In genomic region chr5:31732644-31733338, GRCm38 (mm10) we compare ENCODE assay signal across 18 mouse cellular contexts. TPM values are rescaled to one million over a fixed set of nuclear protein-coding genes. Genes with fewer than 3 reads are reported as not detected.
DNase-seq lines count a peak whose midpoint lies in the region; ATAC-seq and TF ChIP-seq lines count a peak whose summit lies in the region.
"Had no signal": no experiment of that assay in that cellular context is flagged by ENCODE, and none has a peak within 500 bp of the region (broad histone marks: within the 10 kb centered on the region; RNA-seq: fewer than 3 reads in every experiment).

No protein-coding gene starts in this region.

- TF ChIP-seq CTCF in MEL (IDR thresholded peaks at IDR 0.05 in 2 of 3, conservative IDR thresholded peaks at IDR 0.05 in 1 of 3; ENCODE audit: control insufficient read depth in 1 of 3, insufficient read depth in 1 of 3, low read depth in 2 of 3, low read length in 3 of 3, poor library complexity in 1 of 3, severe bottlenecking in 1 of 3): no peak

- no peaks in the 10 kb centered on the region for H3K9me3 ChIP-seq in kidney, embryonic 14.5 days (ENCODE audit: control insufficient read depth, low read length)
- no peaks in the 10 kb centered on the region for H3K9me3 ChIP-seq in MEL (replicated peaks; ENCODE audit: insufficient read depth, low read length)
- no peaks in the 10 kb centered on the region for H3K9me3 ChIP-seq in forebrain, embryonic 13.5 days (replicated peaks)
- H3K9me3 ChIP-seq: embryonic facial prominence, embryonic 12.5 days; limb, embryonic 15.5 days; midbrain, embryonic 10.5 days; neural tube, embryonic 12.5 days had no signal

- no peaks in the 10 kb centered on the region for H3K27me3 ChIP-seq in kidney, embryonic 14.5 days (ENCODE audit: control insufficient read depth, insufficient read depth, low read length)
- H3K27me3 ChIP-seq in MEL (ENCODE audit: control insufficient read depth in 1 of 2, insufficient read depth in 2 of 2, low read length in 2 of 2): no peaks in the 10 kb centered on the region
- no peaks in the 10 kb centered on the region for H3K27me3 ChIP-seq in forebrain, embryonic 13.5 days
- H3K27me3 ChIP-seq: embryonic facial prominence, embryonic 12.5 days; limb, embryonic 15.5 days; neural tube, embryonic 12.5 days had no signal

- H3K4me1 ChIP-seq in kidney, embryonic 14.5 days (ENCODE audit: control insufficient read depth, insufficient read depth, low read length): 0 out of 2 replicates have a peak, but pooled peaks cover 13% of the 10 kb centered on the region
- H3K4me1 ChIP-seq in MEL (ENCODE audit: control insufficient read depth in 1 of 2, insufficient read depth in 2 of 2, low read length in 2 of 2): peaks cover 10 to 16% of the 10 kb centered on the region in 2 experiments
- H3K4me1 ChIP-seq in forebrain, embryonic 13.5 days: no peaks in the 10 kb centered on the region
- H3K4me1 ChIP-seq: embryonic facial prominence, embryonic 12.5 days; limb, embryonic 15.5 days; neural tube, embryonic 12.5 days had no signal

- TF ChIP-seq EP300 in MEL (IDR thresholded peaks at IDR 0.05; ENCODE audit: low read depth in 1 of 2, low read length in 2 of 2): peak; percentile 63 to 73

- H3K4me2 ChIP-seq in kidney, embryonic 14.5 days (replicated peaks; ENCODE audit: low read depth, low read length): no peak overlapping the region
- H3K4me2 ChIP-seq in forebrain, embryonic 13.5 days: no peak overlapping the region
- H3K4me2 ChIP-seq: embryonic facial prominence, embryonic 12.5 days; limb, embryonic 15.5 days; neural tube, embryonic 12.5 days had no signal

- peak overlapping the region; percentile 24; the same call in 1 of the 2 replicates for H3K27ac ChIP-seq in kidney, embryonic 14.5 days (ENCODE audit: low read depth, low read length)
- H3K27ac ChIP-seq in MEL (ENCODE audit: control insufficient read depth, low read depth, low read length): peak overlapping the region; percentile 51
- no peak overlapping the region for H3K27ac ChIP-seq in forebrain, embryonic 13.5 days
- H3K27ac ChIP-seq: embryonic facial prominence, embryonic 12.5 days; gastrocnemius, adult 2 months; limb, embryonic 15.5 days; midbrain, embryonic 10.5 days; neural tube, embryonic 12.5 days had no signal

- no peak for TF ChIP-seq POLR2A in MEL (IDR thresholded peaks at IDR 0.05; ENCODE audit: control insufficient read depth in 1 of 2, insufficient read depth in 1 of 2, low read depth in 1 of 2, low read length in 2 of 2, poor library complexity in 1 of 2)

- no peak overlapping the region for H3K9ac ChIP-seq in kidney, embryonic 14.5 days (ENCODE audit: low read depth, low read length)
- H3K9ac ChIP-seq in MEL (ENCODE audit: control insufficient read depth, low read depth, low read length, poor library complexity, severe bottlenecking): no peak overlapping the region
- H3K9ac ChIP-seq in forebrain, embryonic 13.5 days: no peak overlapping the region
- H3K9ac ChIP-seq: embryonic facial prominence, embryonic 12.5 days; limb, embryonic 15.5 days; neural tube, embryonic 12.5 days had no signal

- H3K4me3 ChIP-seq in kidney, embryonic 14.5 days (ENCODE audit: low read length): no peak overlapping the region
- no peak overlapping the region for H3K4me3 ChIP-seq in MEL (ENCODE audit: control insufficient read depth in 1 of 2, insufficient read depth in 1 of 2, low read depth in 2 of 2, low read length in 2 of 2)
- H3K4me3 ChIP-seq in forebrain, embryonic 13.5 days: no peak overlapping the region
- H3K4me3 ChIP-seq: embryonic facial prominence, embryonic 12.5 days; gastrocnemius, adult 2 months; limb, embryonic 15.5 days; midbrain, embryonic 10.5 days; neural tube, embryonic 12.5 days had no signal

- ATAC-seq in kidney, embryonic 14.5 days (ENCODE audit: low FRiP score, low TSS enrichment): no peak
- 0 out of 2 replicates have a peak, but pooled peaks have one; percentile 26 for ATAC-seq in megakaryocyte progenitor cell, adult 5-6 weeks (replicated peaks; ENCODE audit: poor library complexity)
- ATAC-seq in forebrain, embryonic 13.5 days: no peak
- ATAC-seq: forebrain, embryonic 16.5 days had no signal

- no peak for TF ChIP-seq RAD21 in MEL (IDR thresholded peaks at IDR 0.05; ENCODE audit: low read depth, low read length)

- DNase-seq in kidney, adult 8-10 months: no peak
- DNase-seq in CD4-positive helper T cell, adult 2 months (ENCODE audit: low read depth, low spot score): peak; percentile 27
- peak; percentile 64 for DNase-seq in MEL (ENCODE audit: low read depth, low spot score)
- no peak for DNase-seq in frontal cortex, adult 2 months (ENCODE audit: extremely low spot score in 1 of 2, low spot score in 1 of 2)
- DNase-seq: cerebellum, adult 18-20 months; cerebellum, postnatal 36 days; gastrocnemius, adult 2 months; heart, adult 18-20 months; lung, postnatal 10 days; right cerebral cortex, postnatal 4 days had no signal

- WGBS in kidney, embryonic 14.5 days: 22% methylated on average over 3 of the region's 3 CpGs
- 44% methylated on average over 3 of the region's 3 CpGs for WGBS in forebrain, embryonic 13.5 days

- 0 out of 2 replicates have a peak, but pooled peaks cover 1% of the 10 kb centered on the region for H3K79me2 ChIP-seq in MEL (ENCODE audit: control insufficient read depth, insufficient read depth, low read length, poor library complexity)

- no peaks in the 10 kb centered on the region for H3K36me3 ChIP-seq in kidney, embryonic 14.5 days (ENCODE audit: control insufficient read depth, insufficient read depth, low read length)
- H3K36me3 ChIP-seq in MEL (ENCODE audit: control insufficient read depth in 1 of 2, insufficient read depth in 2 of 2, low read length in 2 of 2): peaks cover 0 to 25% of the 10 kb centered on the region in 2 experiments; a peak in 2 of 4 replicates
- no peaks in the 10 kb centered on the region for H3K36me3 ChIP-seq in forebrain, embryonic 13.5 days (ENCODE audit: poor library complexity, severe bottlenecking)
- H3K36me3 ChIP-seq: embryonic facial prominence, embryonic 12.5 days; limb, embryonic 15.5 days; midbrain, embryonic 10.5 days; neural tube, embryonic 12.5 days had no signal

TF ChIP-seq in MEL, 35 proteins besides CTCF, POLR2A, EP300 and RAD21:
- TF ChIP-seq MXI1 (IDR thresholded peaks at IDR 0.05; ENCODE audit: low read depth, low read length) (no peak), ETS1 (IDR thresholded peaks at IDR 0.05; ENCODE audit: low read depth, low read length) (peak; percentile 60), E2F4 (IDR thresholded peaks at IDR 0.05; ENCODE audit: borderline replicate concordance, low read depth, low read length) (no peak), CHD2 (IDR thresholded peaks at IDR 0.05; ENCODE audit: low read length) (peak; percentile 23; the same call in 1 of the 2 replicates), MEF2A (IDR thresholded peaks at IDR 0.05; ENCODE audit: extremely low read depth, insufficient replicate concordance, low read depth, low read length, poor library complexity, severe bottlenecking) (no peak), GABPA (IDR thresholded peaks at IDR 0.05; ENCODE audit: low read depth, low read length) (no peak), ZC3H11A (IDR thresholded peaks at IDR 0.05; ENCODE audit: low read depth, low read length) (peak; percentile 23; the same call in 1 of the 2 replicates), TCF12 (IDR thresholded peaks at IDR 0.05; ENCODE audit: low read depth, low read length) (peak; percentile 23; the same call in 1 of the 2 replicates), MYB (IDR thresholded peaks at IDR 0.05; ENCODE audit: low read depth, low read length) (0 out of 2 replicates have a peak, but pooled peaks have one; percentile 13), NRF1 (IDR thresholded peaks at IDR 0.05; ENCODE audit: insufficient read depth, low read depth, low read length, poor library complexity, severe bottlenecking) (no peak), USF2 (IDR thresholded peaks at IDR 0.05; ENCODE audit: borderline replicate concordance in 1 of 2, insufficient read depth in 1 of 2, low read depth in 1 of 2, low read length in 2 of 2) (no peak), GATA1 (IDR thresholded peaks at IDR 0.05; ENCODE audit: low read depth, low read length) (peak; percentile 96), JUND (IDR thresholded peaks at IDR 0.05; ENCODE audit: low read depth, low read length) (peak; percentile 68; the same call in 1 of the 2 replicates), ZKSCAN1 (IDR thresholded peaks at IDR 0.05; ENCODE audit: low read depth, low read length) (no peak), MAX (IDR thresholded peaks at IDR 0.05; ENCODE audit: low read length) (no peak), NELFE (IDR thresholded peaks at IDR 0.05; ENCODE audit: low read depth, low read length) (no peak), ZNF384 (IDR thresholded peaks at IDR 0.05; ENCODE audit: low read depth, low read length) (no peak), MAFK (IDR thresholded peaks at IDR 0.05; ENCODE audit: borderline replicate concordance, low read depth, low read length) (no peak), KAT2A (conservative IDR thresholded peaks at IDR 0.05; ENCODE audit: low read depth, low read length) (no peak)

RNA-seq across cellular contexts. Expression of gene Babam2, which starts 35.3 kb away (rescaled TPM):
- polyA plus RNA-seq in kidney, embryonic 14.5 days (2014; fragmentation: Nextera tagmentation; extraction: Ambion mirVana): 60.6 and 68.5 TPM in 2 replicates
- total RNA-seq in MEL (2012; rRNA removed): 40.5 and 43.3 TPM in 2 replicates
- 10 to 100 TPM in 1 of 2 experiments, not detected in 1; 86.6 TPM for polyA plus RNA-seq in MEL (2012; ENCODE audit: insufficient read depth in 1 of 2, insufficient read length in 2 of 2, low read depth in 1 of 2, low replicate concordance in 2 of 2, missing spikeins in 1 of 2)
- 101 and 117 TPM in 2 replicates for total RNA-seq in megakaryocyte progenitor cell, adult 5-6 weeks (2015)
- total RNA-seq in megakaryocyte progenitor cell, adult 5-6 weeks (2017): 37.7 and 44.2 TPM in 2 replicates
- polyA plus RNA-seq in forebrain, embryonic 13.5 days (2015; fragmentation: Nextera tagmentation; extraction: Ambion mirVana): 53.5 and 54.6 TPM in 2 replicates
- polyA plus RNA-seq in frontal cortex, adult 2 months (2012; rRNA removed): 44.9 and 45.2 TPM in 2 replicates

RNA-seq across cellular contexts. Expression of gene Rbks, which starts 35.4 kb away (rescaled TPM):
- 3.1 and 3.2 TPM in 2 replicates for polyA plus RNA-seq in kidney, embryonic 14.5 days (2014; fragmentation: Nextera tagmentation; extraction: Ambion mirVana)
- total RNA-seq in MEL (2012; rRNA removed): 23.8 and 34.3 TPM in 2 replicates
- polyA plus RNA-seq in MEL (2012; ENCODE audit: insufficient read depth in 1 of 2, insufficient read length in 2 of 2, low read depth in 1 of 2, low replicate concordance in 2 of 2, missing spikeins in 1 of 2): 10 to 100 TPM in 1 of 2 experiments, not detected in 1; 47.4 TPM
- total RNA-seq in megakaryocyte progenitor cell, adult 5-6 weeks (2015): 25.8 and 34.6 TPM in 2 replicates
- 17.7 and 29.3 TPM in 2 replicates for total RNA-seq in megakaryocyte progenitor cell, adult 5-6 weeks (2017)
- polyA plus RNA-seq in forebrain, embryonic 13.5 days (2015; fragmentation: Nextera tagmentation; extraction: Ambion mirVana): 2.1 and 2.5 TPM in 2 replicates
- 3.1 and 3.6 TPM in 2 replicates for polyA plus RNA-seq in frontal cortex, adult 2 months (2012; rRNA removed)

Comparison
In these comparisons a context has a peak if more than half of its experiments do, and no peak if none do; other contexts are left out.
1. DNase-seq: peak in CD4-positive helper T cell, adult 2 months (single experiment) and MEL (single experiment); none in kidney, adult 8-10 months (0 of 2) and frontal cortex, adult 2 months (0 of 2).